Mouse (Mus musculus) ovary, postnatal 10 days (tissue): ENCODE measurements around the gene Qrsl1.
"Not testable (repeated sequence)": the region's sequence is repeated elsewhere in the genome, so short reads cannot be mapped to it uniquely, and the experiment has no call there.

ENCODE experiments used
- DNase-seq: peaks from one replicate; pipeline ENCODE4 v3.0.0; 2022; ENCODE audit warnings: low spot score

The Qrsl1 gene

GRCm38 (mm10) chr10:43901578-43902194 lies at the start of gene Qrsl1, which contains the start of gene Rtn4ip1:
TSS of gene Qrsl1 (minus strand) at chr10:43901745.
TSS of gene Rtn4ip1 (plus strand) at chr10:43901807.
- DNase-seq: peak; percentile 90

- no peak for DNase-seq
Measured at GRCm38 (mm10) chr10:43945435-43945834, 43.9 kb upstream of the Qrsl1 start.

GRCm38 (mm10) chr10:43943736-43944135 lies 42.2 kb upstream of the Qrsl1 start:
- no peak for DNase-seq

- DNase-seq: no peak
Measured at GRCm38 (mm10) chr10:43939136-43939662, 37.7 kb upstream of the Qrsl1 start.

GRCm38 (mm10) chr10:43928596-43928995 lies 27.1 kb upstream of the Qrsl1 start:
- no peak for DNase-seq

- no peak for DNase-seq
Measured at GRCm38 (mm10) chr10:43927736-43928135, 26.2 kb upstream of the Qrsl1 start.

GRCm38 (mm10) chr10:43925776-43926175 lies 24.2 kb upstream of the Qrsl1 start:
- DNase-seq: not testable (repeated sequence)

GRCm38 (mm10) chr10:43923096-43923495 lies 21.6 kb upstream of the Qrsl1 start:
- no peak for DNase-seq

- peak; percentile 71 for DNase-seq
Measured at GRCm38 (mm10) chr10:43918696-43919608, 17.4 kb upstream of the Qrsl1 start.

- DNase-seq: no peak
Measured at GRCm38 (mm10) chr10:43916737-43917136, 15.2 kb upstream of the Qrsl1 start.

- DNase-seq: no peak
Measured at GRCm38 (mm10) chr10:43916181-43916580, 14.6 kb upstream of the Qrsl1 start.

GRCm38 (mm10) chr10:43912236-43912635 lies 10.7 kb upstream of the Qrsl1 start:
- no peak for DNase-seq

- DNase-seq: no peak
Measured at GRCm38 (mm10) chr10:43910873-43911142, 9.3 kb upstream of the Qrsl1 start.

- DNase-seq: no peak
Measured at GRCm38 (mm10) chr10:43910032-43910872, 8.7 kb upstream of the Qrsl1 start.

- DNase-seq: no peak
Measured at GRCm38 (mm10) chr10:43904569-43904968, 3.0 kb upstream of the Qrsl1 start.

- peak; percentile 3 for DNase-seq
Measured at GRCm38 (mm10) chr10:43900883-43901570, 518 bp downstream of the Qrsl1 start.

- no peak for DNase-seq
Measured at GRCm38 (mm10) chr10:43898276-43898675, 3.3 kb downstream of the Qrsl1 start.

- no peak for DNase-seq
Measured at GRCm38 (mm10) chr10:43896065-43896464, 5.5 kb downstream of the Qrsl1 start.

- no peak for DNase-seq
Measured at GRCm38 (mm10) chr10:43892971-43893370, 8.6 kb downstream of the Qrsl1 start.

GRCm38 (mm10) chr10:43888976-43889375 lies 12.6 kb downstream of the Qrsl1 start:
- DNase-seq: no peak

- no peak for DNase-seq
Measured at GRCm38 (mm10) chr10:43887676-43888075, 13.9 kb downstream of the Qrsl1 start.

- DNase-seq: no peak
Measured at GRCm38 (mm10) chr10:43871458-43871857, 30.1 kb downstream of the Qrsl1 start.
